Mouse (Mus musculus): ENCODE measurements around the gene Esam. TPM values are rescaled to one million over a fixed set of nuclear protein-coding genes. Genes with fewer than 3 reads are reported as not detected.

Esam gene
- total RNA-seq, 2 experiments from 2014 or later, result 19.6 to 22.5 TPM

- Histone ChIP-seq H3K27ac (no peak overlapping the region), H3K4me3 (no peak overlapping the region)
- peak; percentile 30 for TF ChIP-seq CTCF (IDR thresholded peaks at IDR 0.05)
- intact Hi-C loops (cut with DNase I), result no loop called here
- DNase-seq (ENCODE audit: extremely low spot score in 1 of 2, low spot score in 2 of 2), result no peak
Observed at GRCm38 (mm10) chr9:37512097-37512496, 15.8 kb upstream of the Esam start.

GRCm38 (mm10) chr9:37514456-37514855 lies 13.4 kb upstream of the Esam start:
- intact Hi-C loops (cut with DNase I), result no loop called here
- no peak for TF ChIP-seq CTCF (IDR thresholded peaks at IDR 0.05)
- no peak for DNase-seq (ENCODE audit: extremely low spot score in 1 of 2, low spot score in 2 of 2)
- H3K4me3 ChIP-seq, result no peak overlapping the region
- peak overlapping the region; percentile 73 for H3K27ac ChIP-seq

- no peak for DNase-seq (ENCODE audit: extremely low spot score in 1 of 2, low spot score in 2 of 2)
- intact Hi-C loops (cut with DNase I), result no loop called here
- Histone ChIP-seq H3K4me3 (no peak overlapping the region), H3K27ac (peak overlapping the region; percentile 61)
- no peak for TF ChIP-seq CTCF (IDR thresholded peaks at IDR 0.05)
Observed at GRCm38 (mm10) chr9:37517467-37517866, 10.4 kb upstream of the Esam start.

GRCm38 (mm10) chr9:37518991-37519390 lies 8.9 kb upstream of the Esam start:
- DNase-seq (ENCODE audit: extremely low spot score in 1 of 2, low spot score in 2 of 2), result no peak
- Histone ChIP-seq H3K4me3 (no peak overlapping the region), H3K27ac (peak overlapping the region; percentile 61)
- intact Hi-C loops (cut with DNase I), result no loop called here
- TF ChIP-seq CTCF (IDR thresholded peaks at IDR 0.05), result no peak

- peak overlapping the region; percentile 61; the same call in 1 of the 2 replicates for H3K27ac ChIP-seq
- no peak for TF ChIP-seq CTCF (IDR thresholded peaks at IDR 0.05)
- intact Hi-C loops (cut with DNase I), result no loop called here
Observed at GRCm38 (mm10) chr9:37519995-37520394, 7.9 kb upstream of the Esam start.

GRCm38 (mm10) chr9:37525461-37525860 lies 2.4 kb upstream of the Esam start:
- no peak for TF ChIP-seq CTCF (IDR thresholded peaks at IDR 0.05)
- intact Hi-C loops (cut with DNase I), result no loop called here
- DNase-seq (ENCODE audit: extremely low spot score in 1 of 2, low spot score in 2 of 2), result no peak
- no peak overlapping the region for H3K27ac ChIP-seq
- no peak overlapping the region for H3K4me3 ChIP-seq

More at GRCm38 (mm10) chr9:37519995-37520394, 7.9 kb upstream of the Esam start:
- DNase-seq (ENCODE audit: extremely low spot score in 1 of 2, low spot score in 2 of 2), result no peak
- H3K4me3 ChIP-seq, result no peak overlapping the region

GRCm38 (mm10) chr9:37526443-37527395 lies 1.2 kb upstream of the Esam start:
- peak overlapping the region; percentile 45 for H3K27ac ChIP-seq
- no peak for DNase-seq (ENCODE audit: extremely low spot score in 1 of 2, low spot score in 2 of 2)
- intact Hi-C loops (cut with DNase I), result no loop called here
- peak; percentile 47 for TF ChIP-seq CTCF (IDR thresholded peaks at IDR 0.05)
- peak overlapping the region; percentile 36 for H3K4me3 ChIP-seq

GRCm38 (mm10) chr9:37528225-37528970 lies 520 bp downstream of the Esam start:
- intact Hi-C loops (cut with DNase I), result no loop called here
- Histone ChIP-seq H3K4me3 (peak overlapping the region; percentile 42), H3K27ac (peak overlapping the region; percentile 84)
- DNase-seq (ENCODE audit: extremely low spot score in 1 of 2, low spot score in 2 of 2), result no peak
- TF ChIP-seq CTCF (IDR thresholded peaks at IDR 0.05), result no peak

GRCm38 (mm10) chr9:37530031-37530887 lies 2.4 kb downstream of the Esam start:
- intact Hi-C loops (cut with DNase I), result no loop called here
- DNase-seq (ENCODE audit: extremely low spot score in 1 of 2, low spot score in 2 of 2), result no peak
- H3K4me3 ChIP-seq, result peak overlapping the region; percentile 42
- peak overlapping the region; percentile 84 for H3K27ac ChIP-seq
- peak; percentile 45 for TF ChIP-seq CTCF (IDR thresholded peaks at IDR 0.05)

- TF ChIP-seq CTCF (IDR thresholded peaks at IDR 0.05), result peak; percentile 51
- intact Hi-C loops (cut with DNase I), result no loop called here
- peak overlapping the region; percentile 84 for H3K27ac ChIP-seq
- no peak for DNase-seq (ENCODE audit: extremely low spot score in 1 of 2, low spot score in 2 of 2)
- peak overlapping the region; percentile 42 for H3K4me3 ChIP-seq
Observed at GRCm38 (mm10) chr9:37530888-37531705, 3.2 kb downstream of the Esam start.
